Mouse (Mus musculus) hindbrain, embryonic 10.5 days (tissue): ENCODE measurements around the gene Sympk. TPM values are rescaled to one million over a fixed set of nuclear protein-coding genes. Genes with fewer than 3 reads are reported as not detected.

Experiments used
- DNase-seq: peaks from one replicate; pipeline ENCODE4 v3.0.0-alpha.2; 2017; ENCODE audit warnings: low spot score
- H3K27ac ChIP-seq: fragments of 300-500 bp; sonication (generic); 2 replicates; pipeline ENCODE4 v1.5.1; 2016; ENCODE audit warnings: mild to moderate bottlenecking, moderate library complexity
- H3K27me3 ChIP-seq: fragments of 300-500 bp; sonication (generic); 2 replicates; pipeline ENCODE4 v1.6.1; 2016; ENCODE audit warnings: mild to moderate bottlenecking; ENCODE audit not compliant: poor library complexity, insufficient read depth, severe bottlenecking
- H3K36me3 ChIP-seq: fragments of 300-500 bp; sonication (generic); 2 replicates; pipeline ENCODE4 v1.6.1; 2016; ENCODE audit warnings: mild to moderate bottlenecking, moderate library complexity
- H3K4me1 ChIP-seq: fragments of 300-500 bp; sonication (generic); replicated peaks from 2 replicates; pipeline ENCODE4 v1.6.1; 2016; ENCODE audit warnings: mild to moderate bottlenecking
- H3K4me3 ChIP-seq: fragments of 300-500 bp; sonication (generic); 2 replicates; pipeline ENCODE4 v1.5.1; 2016; ENCODE audit warnings: mild to moderate bottlenecking, moderate library complexity
- H3K9me3 ChIP-seq: fragments of 300-500 bp; sonication (generic); 2 replicates; pipeline ENCODE4 v1.6.1; 2016; ENCODE audit warnings: mild to moderate bottlenecking, moderate library complexity
- WGBS: fragments of 180-500 bp; shearing (Covaris S2); methylation state at CpG from one replicate; pipeline ENCODE4 v1.1.7; 2016; 5-methylcytosine and 5-hydroxymethylcytosine counted together
- polyA plus RNA-seq: library from polyadenylated mRNA; unstranded; fragments of >200 nt; fragmentation: Nextera tagmentation; extraction: Ambion mirVana; gene quantifications from 2 replicates; pipeline ENCODE4 v1.2.1, GENCODE M21; 2016

Gene Sympk
- polyA plus RNA-seq, 1 experiment from 2014 or later: 57.2 TPM

DNA sequence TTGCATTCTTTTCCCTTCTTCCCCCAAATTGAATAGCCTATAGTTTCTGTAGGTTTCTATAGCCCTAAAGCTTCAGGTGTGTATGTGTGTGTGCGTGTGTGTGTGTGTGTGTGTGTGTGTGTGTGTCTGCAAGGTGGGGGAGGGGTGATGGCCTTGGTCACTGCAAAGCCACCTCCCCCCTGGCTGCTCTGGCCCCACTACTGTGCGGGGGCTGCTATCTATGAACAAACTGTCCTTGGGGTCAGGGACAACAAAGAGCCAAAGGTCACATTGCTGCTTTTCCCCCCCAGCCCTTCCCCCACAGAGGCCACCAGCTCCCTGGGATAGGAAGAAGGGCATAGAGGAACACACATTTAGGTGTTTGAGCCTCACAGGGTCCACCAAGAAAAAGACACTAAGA is 11.3 kb upstream of the Sympk start:
- Histone ChIP-seq H3K4me3 (0 out of 2 replicates have a peak overlapping the region, but pooled peaks have one; percentile 52), H3K27ac (0 out of 2 replicates have a peak overlapping the region, but pooled peaks have one; percentile 89), H3K27me3 (peaks cover 9% of the 10 kb centered on the region), H3K4me1 (peaks cover 23% of the 10 kb centered on the region), H3K9me3 (no peaks in the 10 kb centered on the region), H3K36me3 (peaks cover 2% of the 10 kb centered on the region)
- no peak for DNase-seq
- 46% methylated on average over 2 of the region's 2 CpGs for WGBS

DNA sequence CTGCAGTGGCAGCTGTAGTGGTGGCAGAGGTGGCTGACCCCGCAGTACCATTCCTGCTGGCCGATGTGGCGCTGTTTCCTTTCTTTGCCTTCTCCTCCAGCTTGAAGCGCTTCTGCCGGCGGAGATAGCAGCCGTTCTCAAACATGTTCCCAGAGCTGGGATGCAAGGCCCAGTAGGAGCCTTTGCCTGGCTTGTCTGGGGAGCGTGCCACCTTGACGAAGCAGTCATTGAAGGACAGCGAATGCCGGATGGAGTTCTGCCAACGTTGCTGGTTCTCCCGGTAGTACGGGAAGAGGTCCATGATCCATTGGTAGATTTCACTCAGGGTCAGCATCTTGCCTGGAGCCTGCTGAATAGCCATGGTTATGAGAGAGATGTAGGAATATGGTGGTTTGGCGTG is 9.7 kb upstream of the Sympk start:
- no peak overlapping the region for H3K4me3 ChIP-seq
- H3K4me1 ChIP-seq: peaks cover 22% of the 10 kb centered on the region
- H3K27me3 ChIP-seq: peaks cover 9% of the 10 kb centered on the region
- 64% methylated on average over 15 of the region's 15 CpGs for WGBS
- no peak for DNase-seq
- no peaks in the 10 kb centered on the region for H3K36me3 ChIP-seq
- H3K27ac ChIP-seq: peak overlapping the region; percentile 23; the same call in 1 of the 2 replicates
- H3K9me3 ChIP-seq: 0 out of 2 replicates have a peak, but pooled peaks cover 2% of the 10 kb centered on the region

DNA sequence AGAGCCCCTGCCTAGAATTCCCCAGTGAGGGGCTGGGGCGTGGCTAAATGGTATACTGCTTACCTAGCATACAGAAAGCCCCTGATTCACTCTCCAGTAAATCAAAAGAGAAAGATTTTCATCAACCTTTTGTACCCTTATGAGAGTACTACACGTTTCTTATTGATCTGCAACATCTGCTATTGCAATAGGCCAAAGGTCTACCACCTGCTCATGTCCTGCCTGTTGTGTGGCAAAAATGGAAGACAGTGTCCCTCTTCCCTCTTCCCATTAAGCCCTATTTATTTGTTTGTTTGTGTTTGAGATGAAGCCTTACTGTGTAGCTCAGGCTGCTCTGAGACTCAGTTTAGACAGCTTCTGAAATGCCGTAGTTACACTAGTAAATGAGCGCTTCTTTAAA is 8.1 kb upstream of the Sympk start:
- 0 out of 2 replicates have a peak, but pooled peaks cover 2% of the 10 kb centered on the region for H3K9me3 ChIP-seq
- H3K4me1 ChIP-seq: peaks cover 22% of the 10 kb centered on the region
- H3K4me3 ChIP-seq: no peak overlapping the region
- H3K27ac ChIP-seq: no peak overlapping the region
- no peaks in the 10 kb centered on the region for H3K36me3 ChIP-seq
- peaks cover 18% of the 10 kb centered on the region for H3K27me3 ChIP-seq
- 90% methylated on average over 4 of the region's 4 CpGs for WGBS
- DNase-seq: no peak

DNA sequence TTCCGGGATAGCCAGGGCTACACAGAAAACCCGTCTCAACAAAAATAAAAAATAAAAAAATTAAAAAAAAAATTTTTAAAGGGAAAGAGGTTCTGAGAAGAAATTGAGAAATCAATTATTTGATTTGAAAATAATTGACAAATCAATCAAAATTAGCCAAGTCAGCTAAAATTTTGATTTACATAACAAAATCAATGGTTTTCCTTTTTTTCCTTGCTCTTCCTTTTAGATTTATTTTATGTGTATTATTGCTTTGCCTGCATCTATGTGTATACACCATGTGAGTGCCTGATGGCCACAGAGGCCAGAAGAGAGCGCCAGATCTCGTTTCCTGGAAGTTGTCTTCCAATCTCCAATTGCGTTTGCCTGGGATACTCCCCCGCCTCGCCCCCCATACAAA is 6.3 kb upstream of the Sympk start:
- Histone ChIP-seq H3K4me1 (peaks cover 8% of the 10 kb centered on the region), H3K4me3 (no peak overlapping the region), H3K27me3 (peaks cover 37% of the 10 kb centered on the region), H3K9me3 (0 out of 2 replicates have a peak, but pooled peaks cover 2% of the 10 kb centered on the region), H3K36me3 (no peaks in the 10 kb centered on the region), H3K27ac (no peak overlapping the region)
- DNase-seq: no peak
- 89% methylated on average over 7 of the region's 7 CpGs for WGBS

DNA sequence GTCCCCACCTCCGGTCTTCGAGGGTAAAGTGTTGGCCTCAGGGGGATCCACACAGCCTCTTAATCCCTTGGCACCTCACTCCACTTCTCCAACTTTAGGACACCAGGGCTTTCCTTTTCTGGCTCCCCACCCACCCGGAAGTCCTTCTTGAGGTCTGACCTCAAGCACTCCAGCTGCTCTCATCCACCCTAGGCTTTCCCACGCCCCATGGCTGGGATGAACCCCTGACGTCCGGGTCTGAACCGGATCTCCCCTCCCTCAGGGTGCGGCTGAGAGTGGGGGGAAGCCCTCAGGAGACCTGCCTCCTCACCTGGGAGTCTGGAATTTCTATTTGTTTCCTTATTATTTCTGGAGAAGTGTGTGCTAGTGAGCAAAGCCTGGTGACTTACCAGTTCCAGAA is 3.1 kb upstream of the Sympk start:
- Histone ChIP-seq H3K27me3 (peaks cover 38% of the 10 kb centered on the region), H3K9me3 (0 out of 2 replicates have a peak, but pooled peaks cover 6% of the 10 kb centered on the region), H3K27ac (no peak overlapping the region), H3K36me3 (no peaks in the 10 kb centered on the region), H3K4me1 (peaks cover 29% of the 10 kb centered on the region), H3K4me3 (no peak overlapping the region)
- no peak for DNase-seq
- WGBS: 26% methylated on average over 8 of the region's 8 CpGs

DNA sequence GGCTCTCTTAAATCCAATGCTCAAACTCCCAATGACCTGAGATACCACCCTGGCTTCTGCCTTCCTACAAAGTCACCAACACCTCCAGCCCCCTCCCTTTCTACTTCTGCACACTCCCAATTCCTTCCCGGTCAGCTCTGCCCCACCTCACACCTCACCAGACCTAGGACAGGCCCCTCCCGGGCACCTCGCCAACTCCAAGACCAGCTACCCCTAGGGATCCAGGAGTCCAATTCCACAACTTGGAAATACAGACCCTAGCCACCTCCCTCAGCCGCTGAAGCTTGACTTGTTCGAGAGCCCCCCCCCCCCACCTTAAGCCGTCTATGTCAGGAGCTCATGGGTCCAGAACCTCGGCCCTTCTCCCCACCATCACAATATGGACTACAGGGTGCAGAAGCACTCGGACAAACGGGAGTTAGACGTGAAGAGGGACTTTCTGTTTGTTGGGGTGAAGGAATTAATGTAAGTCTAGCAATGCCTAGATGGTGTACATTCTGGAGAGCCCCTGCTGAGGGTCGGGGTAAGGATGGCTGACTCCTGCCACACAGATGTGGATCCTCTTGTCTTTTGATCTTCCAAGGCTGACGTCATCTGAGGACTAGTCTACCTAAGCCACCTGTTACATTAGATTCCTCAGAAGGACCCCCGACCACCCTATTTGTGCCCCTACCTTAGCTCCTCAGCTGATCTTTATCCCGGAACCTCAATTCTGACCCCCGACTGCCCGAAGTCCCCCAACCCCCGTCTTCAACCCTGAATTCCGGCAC is 1.8 kb upstream of the Sympk start:
- peaks cover 38% of the 10 kb centered on the region for H3K27me3 ChIP-seq
- H3K27ac ChIP-seq: no peak overlapping the region
- H3K4me1 ChIP-seq: peaks cover 35% of the 10 kb centered on the region
- no peak for DNase-seq
- H3K9me3 ChIP-seq: 0 out of 2 replicates have a peak, but pooled peaks cover 6% of the 10 kb centered on the region
- H3K36me3 ChIP-seq: no peaks in the 10 kb centered on the region
- no peak overlapping the region for H3K4me3 ChIP-seq
- 62% methylated on average over 18 of the region's 18 CpGs for WGBS

DNA sequence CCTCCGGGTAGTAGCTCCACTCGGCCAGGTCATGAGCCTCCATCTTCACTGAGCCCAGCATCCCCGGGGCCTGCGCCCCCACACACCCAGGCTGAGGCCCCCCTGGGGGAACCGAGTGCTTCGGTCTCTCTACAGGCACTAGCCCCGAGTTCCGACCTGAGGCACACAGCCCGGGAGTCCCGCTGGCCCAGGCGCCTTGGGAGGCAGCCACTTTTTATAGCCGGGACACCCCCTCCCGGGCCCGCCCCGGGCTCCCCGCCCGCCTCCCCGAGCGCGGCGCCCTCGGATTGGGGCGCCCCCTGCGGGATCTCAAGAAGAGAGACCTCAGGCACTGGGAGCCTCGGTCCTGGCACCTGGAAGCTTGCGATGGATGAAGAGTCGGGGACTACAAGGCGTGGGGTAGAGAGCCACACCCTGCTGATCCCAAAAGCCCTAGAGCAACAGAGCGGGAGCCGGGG is 791 bp upstream of the Sympk start, which contains the start of gene Foxa3:
Gene Foxa3 (minus strand): TSS at position 182 of the 458 bp plus-strand sequence.
- 7% methylated on average over 30 of the region's 30 CpGs for WGBS
- Histone ChIP-seq H3K4me3 (peak within 1 kb of the TSS; percentile 96), H3K4me1 (peaks cover 39% of the 10 kb centered on the region), H3K9me3 (0 out of 2 replicates have a peak, but pooled peaks cover 6% of the 10 kb centered on the region), H3K36me3 (peaks cover 3% of the 10 kb centered on the region), H3K27ac (peak within 1 kb of the TSS; percentile 94), H3K27me3 (peaks cover 38% of the 10 kb centered on the region)
- DNase-seq: peak; percentile 15

DNA sequence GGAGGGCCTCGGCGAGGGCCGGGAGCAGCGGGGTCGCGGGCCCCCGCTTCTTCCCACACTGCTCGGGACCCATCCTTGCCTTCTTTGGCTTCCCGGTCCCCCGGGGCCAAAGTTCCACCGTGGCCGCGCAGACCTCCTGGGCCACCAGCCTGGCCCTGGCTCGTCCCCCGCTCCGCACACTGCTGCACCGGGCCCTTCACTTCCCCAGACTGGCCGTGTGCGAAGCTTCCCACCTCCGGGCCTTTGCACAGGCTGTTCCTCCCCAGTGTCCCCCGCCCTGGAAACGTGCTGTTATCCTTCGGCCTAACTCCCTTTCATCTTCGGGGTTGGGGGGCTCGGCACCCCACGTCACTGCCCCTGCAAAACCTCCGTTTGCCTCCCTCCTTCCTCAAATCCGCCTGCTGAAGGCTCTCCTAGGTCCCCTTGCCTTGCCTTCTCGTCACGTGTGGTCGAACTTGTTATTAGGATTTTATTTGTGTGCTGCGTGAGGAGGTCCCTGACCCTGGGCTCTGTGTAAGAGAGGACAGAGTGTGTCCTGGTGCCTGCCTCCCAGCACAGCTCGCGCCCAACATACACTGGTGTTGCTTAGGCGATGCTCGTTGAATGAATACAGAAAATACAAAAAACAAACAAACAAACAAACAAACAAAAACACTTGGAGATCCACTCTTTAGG is 541 bp downstream of the Sympk start:
- DNase-seq: no peak
- Histone ChIP-seq H3K4me1 (peaks cover 39% of the 10 kb centered on the region), H3K9me3 (0 out of 2 replicates have a peak, but pooled peaks cover 3% of the 10 kb centered on the region), H3K4me3 (peak overlapping the region; percentile 96), H3K27ac (peak overlapping the region; percentile 94), H3K27me3 (peaks cover 38% of the 10 kb centered on the region), H3K36me3 (peaks cover 16% of the 10 kb centered on the region)
- WGBS: 2% methylated on average over 36 of the region's 36 CpGs

DNA sequence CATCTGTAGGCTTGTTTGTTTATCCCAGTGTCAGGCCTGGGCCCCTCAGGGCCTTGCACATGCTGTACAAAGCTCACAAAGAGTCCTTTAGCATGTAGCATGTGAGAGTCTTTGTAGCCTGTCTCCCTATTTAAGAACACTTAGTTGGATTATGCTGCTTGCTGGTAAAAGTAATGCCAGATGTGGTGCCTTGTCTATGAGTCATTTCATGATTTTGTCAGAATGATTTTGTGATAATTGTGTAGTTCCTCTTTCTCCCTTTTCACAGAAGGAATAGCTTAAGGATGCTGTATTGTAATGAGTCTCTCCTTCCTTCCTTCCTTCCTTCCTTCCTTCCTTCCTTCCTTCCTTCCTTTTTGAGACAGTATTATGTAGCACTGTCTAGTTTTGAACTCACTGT is 3.9 kb downstream of the Sympk start:
- DNase-seq: no peak
- Histone ChIP-seq H3K36me3 (peaks cover 49% of the 10 kb centered on the region), H3K4me1 (peaks cover 47% of the 10 kb centered on the region), H3K27me3 (peaks cover 9% of the 10 kb centered on the region), H3K4me3 (no peak overlapping the region), H3K27ac (no peak overlapping the region), H3K9me3 (0 out of 2 replicates have a peak, but pooled peaks cover 3% of the 10 kb centered on the region)

DNA sequence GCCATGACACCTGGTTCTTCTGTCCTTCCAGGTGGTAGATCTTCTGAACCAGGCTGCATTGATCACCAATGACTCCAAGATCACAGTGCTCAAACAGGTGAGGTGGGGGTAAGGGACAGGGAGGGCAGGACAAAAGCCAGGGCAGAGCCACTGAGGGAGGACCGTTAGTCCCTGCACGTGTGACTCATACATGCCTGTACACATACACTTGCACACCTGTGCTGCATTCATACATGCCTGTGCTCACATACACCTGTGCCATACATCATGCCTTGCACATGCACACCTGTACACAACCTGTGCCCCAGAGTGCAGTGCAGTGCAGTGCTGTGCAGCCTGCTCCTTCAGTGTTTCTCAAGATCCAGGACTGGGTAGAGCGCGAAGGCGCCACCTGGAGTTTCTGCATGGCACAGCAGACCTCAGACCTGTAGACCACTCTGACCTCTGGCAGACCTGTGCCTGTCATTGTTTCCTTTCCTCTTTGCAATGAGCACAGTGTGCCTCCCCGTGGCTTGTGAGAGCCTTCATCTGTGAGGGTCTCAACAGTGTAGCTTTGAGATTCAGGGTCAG is 5.0 kb downstream of the Sympk start:
- 63% methylated on average over 6 of the region's 6 CpGs for WGBS

DNA sequence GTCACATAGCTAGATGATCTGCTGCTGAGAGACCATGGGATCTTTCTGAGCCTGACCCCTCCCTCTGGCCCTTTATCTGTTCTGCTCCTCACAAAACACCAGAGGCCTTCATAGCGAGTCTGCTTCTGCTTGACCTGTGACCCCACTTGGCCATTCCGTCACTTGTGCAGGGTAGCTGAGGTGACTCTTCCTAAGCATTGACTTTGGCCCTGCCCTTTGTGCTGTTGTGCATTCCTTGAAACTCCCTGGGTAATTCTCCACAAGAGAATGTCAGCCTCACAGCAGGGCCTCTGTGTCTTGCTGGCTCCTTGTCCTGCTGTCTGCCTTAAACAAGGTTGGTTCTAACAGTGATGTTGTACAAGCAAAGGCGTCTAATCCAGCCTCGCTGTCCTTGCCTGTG is 7.5 kb downstream of the Sympk start:
- DNase-seq: peak; percentile 59
- H3K27ac ChIP-seq: no peak overlapping the region
- no peaks in the 10 kb centered on the region for H3K9me3 ChIP-seq
- no peaks in the 10 kb centered on the region for H3K27me3 ChIP-seq
- peaks cover 13% of the 10 kb centered on the region for H3K4me1 ChIP-seq
- peaks cover 85% of the 10 kb centered on the region for H3K36me3 ChIP-seq
- WGBS: 35% methylated on average over 4 of the region's 4 CpGs
- H3K4me3 ChIP-seq: no peak overlapping the region

More for the DNA sequence above, 5.0 kb downstream of the Sympk start:
- Histone ChIP-seq H3K9me3 (no peaks in the 10 kb centered on the region), H3K27me3 (no peaks in the 10 kb centered on the region), H3K4me1 (peaks cover 36% of the 10 kb centered on the region), H3K4me3 (0 out of 2 replicates have a peak overlapping the region, but pooled peaks have one; percentile 0), H3K27ac (no peak overlapping the region), H3K36me3 (peaks cover 60% of the 10 kb centered on the region)
- DNase-seq: peak; percentile 59

DNA sequence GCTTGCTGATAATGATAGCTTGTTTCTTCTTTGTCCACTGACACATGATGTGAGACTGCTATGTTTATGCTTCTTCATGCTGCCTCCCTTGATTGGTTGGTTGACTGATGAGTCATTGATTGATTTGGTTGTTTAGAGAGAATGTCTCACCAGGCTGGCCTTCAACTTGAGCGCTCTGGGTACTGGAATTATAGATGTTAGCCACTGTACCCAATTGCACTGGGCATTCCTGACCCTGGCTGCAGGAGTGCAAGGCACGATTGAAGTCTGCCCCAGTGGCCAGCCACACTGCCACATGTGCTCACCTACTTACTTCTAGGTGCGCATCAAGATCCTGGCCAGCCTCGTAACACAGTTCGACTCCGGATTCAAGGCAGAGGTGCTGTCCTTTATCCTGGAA is 20.4 kb downstream of the Sympk start:
- H3K4me3 ChIP-seq: no peak overlapping the region
- H3K36me3 ChIP-seq: peaks cover 99% of the 10 kb centered on the region
- no peak for DNase-seq
- 95% methylated on average over 6 of the region's 6 CpGs for WGBS
- no peak overlapping the region for H3K27ac ChIP-seq
- H3K9me3 ChIP-seq: no peaks in the 10 kb centered on the region
- H3K4me1 ChIP-seq: no peaks in the 10 kb centered on the region
- no peaks in the 10 kb centered on the region for H3K27me3 ChIP-seq
